Mouse (Mus musculus) liver, adult 2 months (tissue): Measurements from ENCODE around the gene Crim1.

Source experiments
- CTCF ChIP-seq: fragments of 200-500 bp; IDR thresholded peaks from 2 replicates; pipeline ENCODE4 v1.5.1; 2011; ENCODE audit warnings: low read depth, low read length, control low read depth
- POLR2A ChIP-seq: fragments of 200-500 bp; IDR thresholded peaks from 2 replicates; pipeline ENCODE4 v1.6.1; 2011; ENCODE audit warnings: low read length, control low read depth; ENCODE audit not compliant: insufficient read depth; ENCODE audit errors: extremely low read depth

- TF ChIP-seq CTCF, result no peak
- no peak for TF ChIP-seq POLR2A
Measured at GRCm38 (mm10) chr17:78261684-78262083, 61.6 kb downstream of the Crim1 start.
